Mouse (Mus musculus) mesoderm, embryonic 11.5 days (tissue): ENCODE results near the gene Ly6g6c.
A peak's percentile ranks its signal among the peaks of the same experiment; 100 is the strongest.

Experiments used
- DNase-seq: peaks from one replicate; pipeline ENCODE4 v3.0.0-alpha.2; 2012; ENCODE audit warnings: low read depth, low spot score

Ly6g6c gene

DNA sequence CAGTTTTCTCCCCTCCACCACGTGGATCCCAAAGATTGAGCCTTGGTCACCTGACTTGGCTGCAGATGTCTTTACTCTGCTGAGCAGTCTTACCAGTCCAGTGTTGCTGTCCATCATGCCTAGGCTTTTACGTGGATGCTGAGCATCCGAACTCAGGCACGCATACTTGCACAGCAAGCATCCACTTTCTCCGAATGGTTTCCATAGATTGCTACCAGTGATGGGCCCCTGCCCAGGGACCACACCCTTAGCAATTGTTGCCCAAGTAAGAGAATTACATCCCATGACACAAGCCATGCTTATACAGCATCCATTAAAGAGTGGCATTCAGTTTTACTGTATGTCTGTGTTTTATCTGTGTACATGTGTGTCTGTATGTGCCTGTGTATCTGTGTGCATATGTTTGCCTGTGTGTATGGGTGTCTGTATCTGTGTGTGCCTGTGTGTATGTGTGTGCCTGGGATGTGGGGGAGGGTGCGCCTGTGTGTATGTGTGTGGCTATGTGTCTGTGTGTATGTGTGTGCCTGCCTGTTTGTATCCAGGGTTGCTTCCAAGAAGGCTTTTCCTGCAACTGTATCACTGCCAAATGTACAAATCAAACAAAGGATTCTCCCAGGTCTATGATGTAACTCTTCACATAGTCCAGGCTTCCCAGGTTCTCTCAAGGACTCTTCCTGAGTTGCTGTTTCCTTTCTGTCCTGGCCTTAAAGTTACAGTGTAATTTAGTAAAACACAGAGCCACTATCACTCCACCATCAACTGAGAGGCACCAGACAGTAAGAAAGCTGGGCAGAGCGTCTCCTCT is 9.3 kb upstream of the Ly6g6c start:
- no peak for DNase-seq

DNA sequence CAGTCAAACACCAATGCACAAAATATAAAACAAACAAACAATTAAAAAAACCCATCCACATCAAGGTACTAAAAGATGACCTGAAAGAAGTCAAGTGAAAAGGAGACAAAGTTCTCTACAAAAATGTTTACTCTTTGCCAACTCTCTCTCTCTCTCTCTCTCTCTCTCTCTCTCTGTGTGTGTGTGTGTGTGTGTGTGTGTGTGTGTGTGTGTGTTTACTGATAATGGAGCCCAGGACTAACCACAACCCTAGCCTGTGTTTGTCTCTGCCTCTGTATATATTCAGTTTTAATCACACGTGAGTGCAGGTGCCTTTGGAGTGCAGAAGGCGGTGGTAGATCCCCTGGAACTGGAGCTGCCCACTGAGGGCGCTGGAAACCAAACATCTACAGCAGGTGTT is 8.1 kb upstream of the Ly6g6c start:
- no peak for DNase-seq

DNA sequence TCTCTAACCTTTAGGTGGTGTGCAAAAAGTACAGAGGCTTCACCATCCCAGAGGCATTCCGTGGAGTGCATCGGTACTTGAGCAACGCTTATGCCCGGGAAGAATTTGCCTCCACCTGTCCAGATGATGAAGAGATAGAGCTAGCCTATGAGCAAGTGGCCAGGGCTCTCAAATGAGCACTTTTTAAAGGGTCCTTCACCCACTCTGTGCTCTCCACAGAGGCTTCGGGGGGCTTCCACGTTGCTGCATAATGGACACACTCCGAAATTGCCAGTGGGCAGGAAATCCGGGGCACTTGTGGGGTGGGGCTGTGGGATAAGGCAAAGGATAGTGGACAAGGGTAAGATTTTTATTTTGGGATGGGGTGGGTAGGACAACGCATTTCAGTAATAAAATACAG is 6.9 kb upstream of the Ly6g6c start:
- no peak for DNase-seq

DNA sequence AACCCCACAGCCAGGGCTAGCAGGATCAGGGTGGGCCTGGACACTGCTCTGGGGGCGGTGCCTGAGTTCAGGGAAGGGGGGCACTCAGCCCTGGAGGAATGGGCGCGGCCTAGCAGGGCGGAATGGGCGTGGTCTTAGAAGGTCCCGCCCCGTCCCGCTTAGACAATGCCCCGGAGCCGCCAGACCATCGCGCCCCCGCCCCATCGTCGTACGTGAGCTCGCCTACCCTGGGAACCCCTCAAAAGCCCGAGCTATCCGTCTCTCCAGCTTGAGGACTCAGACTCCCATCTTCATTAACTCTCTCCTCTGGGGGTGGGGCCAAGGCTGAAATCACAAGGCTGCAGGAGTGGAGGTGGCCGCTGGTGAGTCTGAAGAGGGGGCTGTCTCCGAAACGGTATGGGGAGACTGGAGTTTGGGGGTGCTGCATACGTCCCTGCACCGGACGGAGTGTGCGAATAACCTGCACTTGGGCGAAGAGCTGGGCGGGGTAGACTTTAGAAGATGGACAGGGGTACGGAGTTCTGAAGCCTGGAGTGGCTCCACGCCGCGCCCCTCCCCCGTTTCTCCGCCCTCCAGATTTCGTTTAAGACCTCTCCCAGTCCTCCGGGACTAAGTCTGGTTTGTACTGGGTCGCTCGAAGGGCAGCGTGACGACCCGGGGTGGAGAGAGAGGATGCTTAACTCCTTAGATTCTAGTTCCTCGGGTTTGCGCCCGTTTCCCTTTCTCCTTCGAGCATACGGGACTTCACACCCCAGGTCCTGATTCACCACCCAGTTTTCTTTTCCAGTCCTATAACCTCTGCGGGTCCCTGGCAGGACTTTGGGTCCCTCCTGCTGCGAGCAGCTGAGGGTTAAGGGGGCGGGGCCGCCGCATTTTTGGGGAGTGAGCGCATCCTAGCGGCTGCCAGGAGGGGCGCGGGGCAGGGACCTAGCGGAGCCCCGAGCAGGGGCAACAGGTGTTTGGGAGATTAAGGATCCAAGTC is 6.0 kb upstream of the Ly6g6c start, which contains the start of gene Ddah2:
TSS of gene Ddah2 (plus strand) at position 125 of the 982 bp plus-strand sequence.
- peak; percentile 94 for DNase-seq

DNA sequence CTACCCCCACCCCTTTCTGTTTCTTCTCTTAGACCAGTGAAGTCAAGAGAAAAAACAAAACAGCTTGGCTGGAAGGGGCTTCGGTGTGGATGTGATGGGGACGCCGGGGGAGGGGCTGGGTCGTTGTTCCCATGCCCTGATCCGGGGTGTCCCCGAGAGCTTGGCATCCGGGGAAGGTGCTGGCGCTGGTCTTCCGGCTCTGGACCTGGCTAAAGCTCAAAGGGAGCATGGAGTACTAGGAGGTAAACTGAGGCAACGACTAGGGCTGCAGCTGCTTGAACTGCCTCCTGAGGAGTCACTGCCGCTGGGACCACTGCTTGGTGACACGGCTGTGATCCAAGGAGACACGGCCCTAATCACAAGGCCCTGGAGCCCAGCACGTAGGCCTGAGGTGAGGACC is 5.1 kb upstream of the Ly6g6c start:
- DNase-seq: no peak

DNA sequence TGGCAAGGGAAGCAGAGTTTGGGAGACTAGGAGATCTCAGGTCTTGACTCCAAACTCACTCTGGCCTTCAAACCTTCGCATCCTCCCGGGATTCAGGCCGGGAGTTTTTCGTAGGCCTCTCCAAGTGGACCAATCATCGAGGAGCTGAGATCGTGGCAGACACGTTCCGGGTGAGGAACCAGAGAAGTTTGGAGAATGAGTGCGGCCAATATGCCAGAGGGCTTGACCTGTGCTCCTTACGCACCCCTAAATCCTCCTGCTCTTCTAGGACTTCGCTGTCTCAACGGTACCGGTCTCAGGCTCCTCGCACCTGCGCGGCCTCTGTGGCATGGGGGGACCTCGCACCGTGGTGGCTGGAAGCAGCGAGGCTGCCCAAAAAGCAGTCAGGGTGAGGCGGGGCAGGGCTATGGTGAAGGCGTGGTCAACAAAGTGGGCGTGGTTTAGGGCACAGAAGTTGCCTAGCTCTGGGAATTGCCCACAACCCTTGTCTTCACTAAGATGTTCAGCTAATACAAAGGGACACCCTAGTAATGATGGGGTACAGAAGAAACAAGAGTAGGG is 4.4 kb upstream of the Ly6g6c start:
- DNase-seq: no peak

DNA sequence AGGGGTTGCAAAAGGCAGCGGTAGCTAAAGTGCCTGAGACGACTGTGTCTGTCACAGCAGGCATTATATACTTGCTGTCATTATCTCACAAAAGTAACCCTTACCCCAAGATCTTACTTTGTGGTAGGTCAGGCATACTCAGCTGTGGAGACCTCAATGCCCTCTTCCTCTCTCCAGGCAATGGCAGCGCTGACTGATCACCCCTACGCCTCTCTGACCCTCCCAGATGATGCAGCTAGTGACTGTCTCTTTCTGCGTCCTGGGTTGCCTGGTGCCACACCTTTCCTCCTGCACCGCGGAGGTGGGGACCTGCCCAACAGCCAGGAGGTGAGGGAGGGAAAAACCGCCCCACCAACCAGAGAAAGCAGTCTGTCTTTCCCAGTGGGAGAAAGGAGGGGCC is 3.9 kb upstream of the Ly6g6c start:
- no peak for DNase-seq

DNA sequence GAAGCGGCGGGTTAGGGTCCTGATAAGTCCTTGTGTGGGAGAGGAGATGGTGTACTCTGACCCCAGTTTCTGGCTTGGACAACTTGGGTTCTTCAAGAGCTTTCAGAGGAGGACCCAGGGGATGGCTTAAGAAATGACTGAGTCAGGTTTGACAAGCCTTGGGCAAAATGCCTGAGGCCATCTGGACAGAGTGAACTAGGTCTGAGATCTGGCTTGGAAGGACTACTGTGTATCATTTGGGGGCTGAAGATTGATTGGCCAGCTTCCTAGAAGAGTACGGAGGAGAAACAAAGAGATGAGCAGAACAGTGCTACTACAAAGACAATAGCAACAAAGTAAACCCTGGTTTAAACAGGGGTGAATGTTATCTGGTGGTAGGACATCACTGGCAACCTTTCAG is 1.7 kb upstream of the Ly6g6c start:
- DNase-seq: no peak

DNA sequence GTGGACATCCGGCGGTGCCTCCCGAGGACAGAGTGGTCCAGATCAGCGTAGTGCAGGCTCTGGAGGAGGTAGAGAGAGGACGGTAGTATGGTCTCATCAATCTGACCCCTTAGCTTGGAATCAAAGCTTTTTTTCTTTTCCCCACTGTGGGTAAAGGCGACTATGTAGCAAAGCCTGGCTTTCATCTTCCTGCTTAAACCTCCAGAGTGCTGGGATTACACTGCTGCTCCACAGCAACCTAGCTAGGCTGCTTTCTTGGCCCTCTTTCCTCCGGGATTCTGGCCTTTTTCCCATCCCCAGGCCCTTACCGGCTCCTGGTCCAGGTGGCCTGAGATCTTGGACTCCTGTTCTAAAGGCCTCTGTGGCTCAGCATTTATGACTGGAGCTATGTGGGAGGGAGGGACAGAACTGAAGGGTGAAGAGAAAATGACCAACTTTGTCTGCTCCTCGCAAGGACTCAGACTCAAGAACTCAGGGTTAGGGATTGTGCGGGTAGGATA is 760 bp upstream of the Ly6g6c start:
- DNase-seq: no peak

DNA sequence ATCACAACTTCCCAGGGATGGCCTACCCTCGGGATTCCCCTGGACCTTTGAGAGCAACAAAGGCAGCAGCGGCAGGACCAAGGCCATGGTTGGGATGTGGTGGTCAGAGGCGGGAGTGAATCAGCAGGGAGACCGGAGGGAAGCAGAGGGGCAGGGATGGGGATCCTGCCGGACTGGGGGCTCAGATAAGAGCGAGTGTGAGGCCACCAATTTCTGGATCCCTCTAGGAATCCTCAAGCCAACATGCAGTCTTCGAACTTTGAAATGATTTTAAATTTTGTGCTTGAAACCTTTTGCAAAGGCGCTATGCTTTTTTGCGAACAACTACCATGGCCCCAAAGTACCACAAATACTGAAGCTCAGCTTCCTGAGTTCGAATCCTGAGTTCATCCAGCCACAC is 896 bp downstream of the Ly6g6c start, which contains the start of gene Mpig6b:
TSS of gene Mpig6b (minus strand) at position 101 of the 400 bp plus-strand sequence.
- DNase-seq: no peak

DNA sequence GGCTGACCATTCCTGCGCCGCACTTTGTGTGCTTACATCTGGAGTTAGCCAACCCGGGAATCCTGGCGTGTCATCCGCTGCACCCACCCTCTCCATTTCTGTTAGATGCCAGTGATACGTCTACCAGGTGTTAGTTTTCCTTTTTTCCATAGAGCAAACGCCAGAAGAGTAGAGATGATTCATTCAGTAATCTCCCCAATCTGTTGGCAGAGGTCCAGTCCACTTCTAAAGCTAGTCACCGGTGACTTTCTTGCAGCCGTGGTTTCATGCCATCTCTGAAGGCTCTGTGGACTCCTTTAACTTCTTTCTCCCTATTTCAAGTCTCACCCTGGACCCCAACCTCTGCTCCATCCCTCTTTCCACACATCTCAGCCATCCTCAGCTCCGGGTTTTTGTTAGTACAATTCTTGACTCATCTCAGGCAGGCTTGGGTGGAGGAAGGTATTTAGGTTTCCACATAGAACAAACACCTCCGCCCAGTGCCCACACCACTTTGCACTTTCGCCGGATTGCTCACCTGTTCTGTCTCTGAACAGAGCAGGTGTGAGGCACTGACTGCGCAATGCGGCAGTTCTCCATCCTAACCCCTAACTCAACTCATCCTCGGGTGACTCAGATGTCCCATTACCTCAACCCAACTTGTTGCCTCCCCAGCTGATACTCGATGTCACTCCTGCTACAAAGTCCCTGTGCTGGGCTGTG is 3.2 kb downstream of the Ly6g6c start:
- DNase-seq: no peak

DNA sequence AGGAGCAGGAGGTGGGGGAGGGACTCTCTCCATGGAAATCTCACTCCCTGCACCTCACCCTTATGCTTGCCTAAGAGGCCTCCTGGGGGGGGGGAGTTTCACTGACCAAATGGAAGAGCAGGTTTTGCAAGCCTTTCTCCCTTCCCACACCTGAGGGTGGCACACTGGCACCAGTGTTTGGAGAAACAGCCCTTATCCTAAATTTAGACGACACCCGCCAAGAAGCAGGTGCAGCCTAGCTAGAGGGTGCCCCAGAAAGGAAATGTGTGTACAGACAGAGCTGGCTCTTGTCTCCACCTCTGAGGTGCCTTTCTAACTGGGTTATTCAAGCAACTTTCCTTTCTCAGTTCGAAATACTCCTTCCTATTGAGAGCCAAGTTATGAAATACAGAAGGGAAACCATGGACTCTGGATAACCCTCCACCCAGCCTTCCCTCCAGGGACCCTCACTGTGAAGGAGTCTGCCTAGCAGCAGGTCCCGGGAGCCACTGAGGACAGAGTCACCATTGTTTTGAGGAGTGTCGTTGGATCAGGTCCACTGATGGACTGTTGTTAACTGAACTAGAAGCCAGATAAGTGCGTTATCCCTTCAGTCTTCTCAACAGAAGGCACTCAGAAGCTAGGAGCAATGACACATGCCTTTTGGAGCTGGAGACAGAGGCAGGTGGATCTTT is 5.5 kb downstream of the Ly6g6c start:
- no peak for DNase-seq

DNA sequence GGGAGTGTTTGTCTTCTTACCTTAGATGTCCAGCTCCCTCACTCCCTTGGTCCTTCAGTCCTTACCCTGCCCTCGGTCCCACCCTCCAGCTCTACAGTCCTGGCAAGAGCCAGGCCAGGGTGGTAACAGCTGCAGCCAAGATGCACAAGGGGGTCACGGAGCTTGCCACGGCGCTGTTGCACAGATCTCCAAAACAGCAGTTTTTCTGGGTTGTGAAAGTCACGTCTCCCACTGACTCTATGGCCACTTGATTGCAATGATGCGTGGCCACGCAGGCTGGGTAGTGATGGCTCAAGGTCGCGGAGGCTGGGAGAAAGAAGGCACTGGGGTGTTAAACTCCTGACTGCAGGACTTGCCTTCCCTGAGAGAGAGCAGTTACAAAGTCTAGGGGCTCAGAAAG is 6.3 kb downstream of the Ly6g6c start:
- DNase-seq: no peak

DNA sequence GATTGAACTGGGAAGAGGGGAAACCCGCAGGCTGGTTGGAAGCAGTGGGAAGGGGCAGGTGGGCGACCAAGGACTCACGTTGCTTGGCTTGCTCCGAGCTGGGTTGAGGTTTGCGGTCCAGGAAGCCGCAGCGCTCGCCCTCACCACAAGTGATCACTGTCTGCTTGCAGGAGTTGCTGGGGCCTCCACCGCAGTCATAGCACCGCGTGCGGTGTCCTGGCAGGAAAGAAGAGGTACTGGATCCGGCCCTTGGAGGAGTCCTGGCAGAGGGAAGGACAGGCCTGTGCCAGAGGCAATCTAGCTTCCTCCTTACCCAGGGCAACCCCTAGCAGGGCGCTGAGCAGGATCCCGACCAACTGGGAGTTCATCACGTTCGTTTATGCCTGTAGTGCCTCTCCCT is 8.9 kb downstream of the Ly6g6c start:
- DNase-seq: no peak

DNA sequence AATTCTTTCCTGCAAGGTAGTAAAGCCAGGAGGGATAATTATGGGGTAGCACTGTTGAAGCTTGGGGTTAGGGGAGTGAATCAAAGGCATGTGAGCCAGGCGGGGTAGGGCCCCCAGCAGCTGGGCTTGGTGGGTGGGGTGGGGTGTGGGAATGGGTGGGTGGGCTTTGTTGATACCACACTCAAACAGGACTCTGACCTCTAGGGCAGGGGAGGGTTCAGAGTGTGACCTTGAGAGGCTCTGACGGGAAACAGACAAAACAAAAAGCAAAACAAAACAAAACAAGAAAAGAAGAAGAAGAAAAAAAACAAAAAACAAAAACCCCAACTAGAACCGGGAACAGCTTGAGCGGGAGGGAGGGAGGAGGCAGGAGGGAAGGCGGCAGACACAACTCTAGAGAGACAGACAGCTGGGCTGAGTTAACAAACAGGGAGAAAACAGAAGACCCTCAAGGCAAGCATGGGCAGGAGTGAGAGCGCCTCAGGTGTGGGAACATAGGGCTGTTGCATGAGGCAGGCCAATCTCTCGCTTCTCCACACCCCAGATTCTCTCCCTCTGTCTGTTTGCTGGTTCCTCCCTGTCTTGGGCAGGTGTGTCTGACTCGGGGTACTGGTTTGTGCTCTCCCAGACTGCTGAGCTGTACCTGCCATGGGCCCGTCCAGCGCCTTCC is 11.5 kb downstream of the Ly6g6c start, which contains the start of gene Ly6g6e:
TSS of gene Ly6g6e (plus strand) at position 396 of the 670 bp plus-strand sequence.
- no peak for DNase-seq

DNA sequence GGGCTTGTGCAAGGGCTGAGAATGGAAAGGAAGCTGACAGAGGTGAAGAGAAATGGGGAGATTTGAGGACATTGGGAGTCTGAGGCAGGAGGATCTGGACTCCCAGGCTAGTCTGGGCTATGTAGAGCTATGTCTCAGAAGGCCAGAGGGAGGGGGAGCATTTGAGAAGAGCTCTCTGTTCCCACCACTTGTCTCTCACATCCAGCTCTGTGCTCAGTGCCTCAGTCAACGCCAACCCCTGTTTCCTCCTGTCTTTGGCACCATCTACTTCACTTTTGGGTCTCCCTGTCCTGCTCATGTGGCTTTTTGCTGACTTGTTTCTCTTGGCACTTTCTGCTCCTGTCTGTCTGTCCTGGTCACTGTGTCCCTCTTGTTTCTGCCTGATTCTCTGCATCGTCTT is 12.1 kb downstream of the Ly6g6c start:
- DNase-seq: no peak

DNA sequence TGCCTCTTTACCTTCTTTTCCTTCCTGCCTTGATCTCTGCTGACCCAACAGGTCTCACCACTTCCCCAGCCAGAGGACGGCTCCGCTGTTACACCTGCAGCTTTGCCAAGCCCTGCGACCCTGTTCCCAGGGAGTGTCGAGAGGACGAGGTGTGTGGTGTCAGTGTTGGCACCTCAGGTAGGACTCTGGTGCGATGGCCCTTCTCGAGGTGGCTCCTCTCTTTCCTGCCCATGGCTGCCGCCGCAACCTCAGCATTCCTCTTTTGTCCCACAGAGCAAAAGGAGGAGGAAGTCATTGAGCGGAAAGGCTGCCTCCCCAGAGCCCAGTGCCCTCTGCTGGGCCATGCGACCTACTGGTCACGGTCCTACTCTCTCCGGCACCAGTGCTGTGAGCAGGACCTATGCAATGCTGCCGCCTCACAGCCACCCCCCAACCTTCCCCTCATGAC is 12.6 kb downstream of the Ly6g6c start, which contains the start of gene Ly6g6d:
TSS of gene Ly6g6d (minus strand) at position 280 of the 448 bp plus-strand sequence.
- DNase-seq: no peak

DNA sequence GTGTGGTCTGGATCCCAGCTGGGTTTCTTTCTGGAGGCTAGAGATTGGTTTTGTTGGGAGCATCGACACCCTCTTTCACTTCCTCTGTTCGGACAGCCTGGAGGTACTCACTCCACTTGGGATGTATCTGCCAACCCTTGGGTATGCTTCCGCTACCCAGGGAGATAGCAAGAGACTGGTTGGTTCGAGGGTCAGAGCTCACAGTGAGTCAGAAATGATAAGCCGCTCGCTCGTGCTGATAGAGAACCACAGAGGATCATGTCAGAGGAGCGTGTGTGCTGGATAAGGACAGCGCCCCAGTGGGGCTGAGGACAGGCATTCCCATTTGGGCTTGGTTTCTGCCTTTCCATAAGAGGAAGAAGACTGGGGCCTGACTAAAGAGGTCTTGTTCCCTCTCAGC is 14.6 kb downstream of the Ly6g6c start:
- no peak for DNase-seq

DNA sequence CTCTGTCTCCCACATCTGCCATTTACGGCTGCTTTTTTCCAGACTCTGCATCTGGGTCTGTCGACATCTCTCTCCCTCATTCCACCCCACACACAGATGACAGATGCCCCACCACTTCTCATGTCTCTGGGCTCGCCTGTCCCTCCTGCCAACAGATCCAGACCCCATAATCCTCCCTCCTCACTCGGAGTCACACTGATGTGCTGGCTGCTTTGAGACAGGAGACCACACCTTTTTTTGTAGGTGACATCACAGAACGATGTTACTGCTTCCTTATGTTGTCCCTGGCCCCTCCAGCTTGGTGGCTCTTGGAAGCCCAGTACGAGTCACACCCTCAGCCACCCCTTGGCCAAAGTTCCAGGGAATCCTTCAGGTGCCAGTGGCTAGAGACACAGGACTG is 15.1 kb downstream of the Ly6g6c start:
- DNase-seq: no peak

DNA sequence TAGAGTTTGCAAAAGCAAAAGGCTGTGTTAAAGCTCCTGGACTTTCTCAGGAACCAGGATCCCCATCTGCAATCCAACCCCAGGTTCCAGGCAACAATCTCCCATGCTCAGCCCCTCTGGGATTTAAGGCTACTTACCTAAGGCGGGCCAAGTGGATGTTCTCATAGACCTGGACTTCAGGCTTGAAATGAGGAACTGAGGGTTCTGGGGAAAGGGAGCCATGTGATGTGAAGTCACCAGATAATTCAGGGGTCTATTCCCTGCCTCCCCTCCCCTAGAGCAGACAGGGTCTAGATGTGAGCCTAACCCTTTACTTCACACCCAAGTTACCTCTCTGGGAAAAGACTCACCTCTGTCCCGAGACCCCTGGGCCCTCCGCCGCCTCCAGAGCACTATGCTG is 15.5 kb downstream of the Ly6g6c start:
- DNase-seq: no peak
